Mouse (Mus musculus) CH12.LX (cell line): ENCODE data around the gene Gm49368.

Experiments
- BHLHE40 ChIP-seq: IDR thresholded peaks from 2 replicates; pipeline ENCODE4 v1.6.1; 2011; ENCODE audit warnings: mild to moderate bottlenecking, low read depth, low read length, improper control_type of control experiment
- CHD2 ChIP-seq: IDR thresholded peaks from 2 replicates; pipeline ENCODE4 v1.6.1; 2011; ENCODE audit warnings: low read length, improper control_type of control experiment
- CTCF ChIP-seq, 2 experiments: IDR thresholded peaks in 1 of 2; conservative IDR thresholded peaks in 1 of 2; 2 replicates each; pipeline ENCODE4 v1.5.1; 2011 to 2012; ENCODE audit warnings: low read depth in 2 of 2, low read length in 2 of 2, improper control_type of control experiment in 1 of 2, inconsistent platforms in 1 of 2, mild to moderate bottlenecking in 1 of 2, moderate library complexity in 1 of 2
- JUND ChIP-seq: conservative IDR thresholded peaks from 2 replicates; pipeline ENCODE4 v1.6.1; 2011; ENCODE audit warnings: low read depth, low read length, improper control_type of control experiment
- KAT2A ChIP-seq: IDR thresholded peaks from 2 replicates; pipeline ENCODE4 v1.6.1; 2012; ENCODE audit warnings: low read length, improper control_type of control experiment, inconsistent platforms; ENCODE audit not compliant: insufficient replicate concordance
- MYC ChIP-seq: IDR thresholded peaks from 2 replicates; pipeline ENCODE4 v1.6.1; 2011; ENCODE audit warnings: low read depth, mild to moderate bottlenecking, improper control_type of control experiment, low read length
- POLR2A ChIP-seq: IDR thresholded peaks from 2 replicates; pipeline ENCODE4 v1.6.1; 2011; ENCODE audit warnings: low read depth, mild to moderate bottlenecking, improper control_type of control experiment, low read length
- TBP ChIP-seq: conservative IDR thresholded peaks from 2 replicates; pipeline ENCODE4 v1.6.1; 2011; ENCODE audit warnings: low read depth, low read length, improper control_type of control experiment

- TF ChIP-seq CTCF (conservative IDR thresholded peaks at IDR 0.05 in 1 of 2, IDR thresholded peaks at IDR 0.05 in 1 of 2; ENCODE audit: low read depth in 2 of 2, low read length in 2 of 2) (0 out of 4 replicates have a peak, but pooled peaks of 1 of the 2 experiments have one; percentile 27), POLR2A (no peak), JUND (no peak), TBP (no peak), CHD2 (no peak), BHLHE40 (no peak), MYC (no peak), KAT2A (no peak)
Observed at GRCm38 (mm10) chr7:128044142-128044785, 18.2 kb upstream of the Gm49368 start.
